Mouse (Mus musculus) heart, embryonic 11.5 days (tissue): ENCODE results near the gene Stat2. TPM values are rescaled to one million over a fixed set of nuclear protein-coding genes. Genes with fewer than 3 reads are reported as not detected.
A peak's percentile ranks its signal among the peaks of the same experiment; 100 is the strongest.

Experiments used
- ATAC-seq: fragments of 200-750 bp; cut with Nextera tagmentation; replicated peaks from 2 replicates; pipeline ENCODE4 v1.8.0; 2017; ENCODE audit warnings: moderate library complexity; ENCODE audit not compliant: insufficient number of reproducible peaks, low FRiP score, low TSS enrichment
- H3K27ac ChIP-seq: fragments of 300-500 bp; sonication (generic); 2 replicates; pipeline ENCODE4 v1.5.1; 2014; ENCODE audit warnings: mild to moderate bottlenecking, low read depth, low read length
- H3K27me3 ChIP-seq: fragments of 300-500 bp; sonication (generic); 2 replicates; pipeline ENCODE4 v1.6.1; 2014; ENCODE audit warnings: mild to moderate bottlenecking, low read length, mixed read lengths; ENCODE audit not compliant: control insufficient read depth, insufficient read depth
- H3K36me3 ChIP-seq: fragments of 300-500 bp; sonication (generic); 2 replicates; pipeline ENCODE4 v1.6.1; 2014; ENCODE audit warnings: mild to moderate bottlenecking, low read length, moderate library complexity, mixed read lengths; ENCODE audit not compliant: control insufficient read depth, insufficient read depth
- H3K4me1 ChIP-seq: fragments of 300-500 bp; sonication (generic); 2 replicates; pipeline ENCODE4 v1.6.1; 2014; ENCODE audit warnings: low read length; ENCODE audit not compliant: control insufficient read depth, insufficient read depth
- H3K4me2 ChIP-seq: fragments of 300-500 bp; sonication (generic); 2 replicates; pipeline ENCODE4 v1.6.1; 2014; ENCODE audit warnings: mild to moderate bottlenecking, moderate library complexity
- H3K4me3 ChIP-seq: fragments of 300-500 bp; sonication (generic); 2 replicates; pipeline ENCODE4 v1.5.1; 2014; ENCODE audit warnings: low read depth, low read length
- H3K9ac ChIP-seq: fragments of 300-500 bp; sonication (generic); 2 replicates; pipeline ENCODE4 v1.6.1; 2014; ENCODE audit warnings: mild to moderate bottlenecking, low read depth, low read length, moderate library complexity
- H3K9me3 ChIP-seq: fragments of 300-500 bp; sonication (generic); replicated peaks from 2 replicates; pipeline ENCODE4 v1.6.1; 2016; ENCODE audit warnings: low read length; ENCODE audit not compliant: control insufficient read depth
- WGBS: fragments of 180-500 bp; shearing (Covaris S2); extraction: QIAGEN DNeasy Blood & Tissue Kit; methylation state at CpG from one replicate; pipeline ENCODE4 v1.1.7; 2014; ENCODE audit not compliant: insufficient replicate concordance; 5-methylcytosine and 5-hydroxymethylcytosine counted together
- polyA plus RNA-seq: library from polyadenylated mRNA; unstranded; fragments of >200 nt; fragmentation: Nextera tagmentation; extraction: Ambion mirVana; gene quantifications from 2 replicates; pipeline ENCODE4 v1.2.1, GENCODE M21; 2014

The Stat2 gene
- polyA plus RNA-seq, 1 experiment from 2014 or later, result 8.6 TPM

- Histone ChIP-seq H3K4me3 (peak within 1 kb of the TSS; percentile 83), H3K9me3 (no peaks in the 10 kb centered on the region), H3K27me3 (no peaks in the 10 kb centered on the region), H3K9ac (peak within 1 kb of the TSS; percentile 95), H3K4me1 (peaks cover 9% of the 10 kb centered on the region), H3K27ac (peak within 1 kb of the TSS; percentile 88), H3K4me2 (peak within 1 kb of the TSS; percentile 70), H3K36me3 (no peaks in the 10 kb centered on the region)
- under 1% methylated on average over 55 of the region's 58 CpGs for WGBS
- ATAC-seq, result peak; percentile 92
These were observed 38.5 kb upstream of the Stat2 start, which contains the start of gene Timeless for GRCm38 (mm10) chr10:128231697-128232419. Timeless (plus strand) TSS chr10:128232065.

- peak overlapping the region; percentile 70 for H3K4me2 ChIP-seq
- peak overlapping the region; percentile 83 for H3K4me3 ChIP-seq
- WGBS, result under 1% methylated on average over 14 of the region's 14 CpGs
- no peaks in the 10 kb centered on the region for H3K9me3 ChIP-seq
- H3K27ac ChIP-seq, result peak overlapping the region; percentile 88
- H3K9ac ChIP-seq, result peak overlapping the region; percentile 95
- no peaks in the 10 kb centered on the region for H3K36me3 ChIP-seq
- peaks cover 9% of the 10 kb centered on the region for H3K4me1 ChIP-seq
- ATAC-seq, result peak; percentile 33
- no peaks in the 10 kb centered on the region for H3K27me3 ChIP-seq
These were observed 37.9 kb upstream of the Stat2 start for GRCm38 (mm10) chr10:128232420-128232985.

DNA sequence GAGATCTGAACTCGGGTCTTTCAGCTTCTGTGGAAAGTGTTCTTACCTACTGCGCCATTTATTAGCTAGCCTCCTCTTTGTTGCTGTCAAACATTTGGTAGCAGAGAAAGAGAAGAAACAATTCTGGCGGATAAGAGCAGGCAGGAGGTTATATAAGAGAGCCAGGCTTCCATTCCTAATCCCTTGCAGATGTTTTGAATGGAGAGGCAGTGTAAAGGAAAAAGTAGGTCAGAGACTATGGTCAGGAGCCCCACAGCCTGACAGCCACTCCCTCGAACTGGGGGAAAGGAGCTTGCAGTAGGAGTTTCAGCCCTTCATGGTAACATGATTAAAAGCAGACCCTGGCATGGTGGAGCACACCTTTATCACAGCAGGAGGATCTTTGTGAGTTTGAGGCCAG is 34.0 kb upstream of the Stat2 start:
- peaks cover 5% of the 10 kb centered on the region for H3K36me3 ChIP-seq
- no peak overlapping the region for H3K9ac ChIP-seq
- no peak overlapping the region for H3K27ac ChIP-seq
- peaks cover 3% of the 10 kb centered on the region; the same call in 1 of the 2 replicates for H3K4me1 ChIP-seq
- ATAC-seq, result no peak
- H3K27me3 ChIP-seq, result no peaks in the 10 kb centered on the region
- 71% methylated on average over 4 of the region's 4 CpGs for WGBS
- no peaks in the 10 kb centered on the region for H3K9me3 ChIP-seq
- no peak overlapping the region for H3K4me2 ChIP-seq
- H3K4me3 ChIP-seq, result no peak overlapping the region

- Histone ChIP-seq H3K9me3 (no peaks in the 10 kb centered on the region), H3K27me3 (no peaks in the 10 kb centered on the region), H3K27ac (no peak overlapping the region), H3K4me2 (no peak overlapping the region), H3K4me1 (peaks cover 3% of the 10 kb centered on the region; the same call in 1 of the 2 replicates), H3K36me3 (peaks cover 10% of the 10 kb centered on the region), H3K4me3 (no peak overlapping the region), H3K9ac (no peak overlapping the region)
- 79% methylated on average over 15 of the region's 15 CpGs for WGBS
- ATAC-seq, result no peak
These were observed 32.4 kb upstream of the Stat2 start for GRCm38 (mm10) chr10:128237807-128238480.

- 82% methylated on average over 4 of the region's 4 CpGs for WGBS
- ATAC-seq, result no peak
These were observed 31.2 kb upstream of the Stat2 start for GRCm38 (mm10) chr10:128239140-128239539.

DNA sequence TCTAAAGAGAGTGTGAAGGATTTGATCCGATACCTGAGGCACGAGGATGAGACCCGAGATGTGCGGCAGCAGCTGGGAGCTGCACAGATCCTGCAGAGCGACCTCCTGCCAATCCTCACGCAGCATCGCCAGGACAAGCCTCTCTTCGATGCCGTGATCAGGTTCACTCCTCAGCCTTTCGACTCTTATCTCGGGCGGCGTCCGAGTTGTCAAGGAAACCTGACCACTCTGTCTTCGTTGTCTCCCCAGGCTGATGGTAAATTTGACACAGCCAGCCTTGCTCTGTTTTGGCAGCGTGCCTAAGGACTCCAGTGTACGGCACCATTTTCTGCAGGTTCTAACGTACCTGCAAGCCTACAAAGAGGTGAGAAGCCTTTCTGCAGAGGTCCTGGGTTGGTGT is 30.2 kb upstream of the Stat2 start:
- H3K36me3 ChIP-seq, result peaks cover 29% of the 10 kb centered on the region
- no peak overlapping the region for H3K9ac ChIP-seq
- H3K4me3 ChIP-seq, result no peak overlapping the region
- no peak overlapping the region for H3K4me2 ChIP-seq
- no peak overlapping the region for H3K27ac ChIP-seq
- H3K4me1 ChIP-seq, result no peaks in the 10 kb centered on the region
- no peaks in the 10 kb centered on the region for H3K27me3 ChIP-seq
- H3K9me3 ChIP-seq, result no peaks in the 10 kb centered on the region
- ATAC-seq, result no peak
- WGBS, result 63% methylated on average over 18 of the region's 18 CpGs

More at GRCm38 (mm10) chr10:128239140-128239539, 31.2 kb upstream of the Stat2 start:
- Histone ChIP-seq H3K36me3 (peaks cover 20% of the 10 kb centered on the region), H3K4me3 (no peak overlapping the region), H3K9me3 (no peaks in the 10 kb centered on the region), H3K4me1 (no peaks in the 10 kb centered on the region), H3K27me3 (no peaks in the 10 kb centered on the region), H3K27ac (no peak overlapping the region), H3K9ac (no peak overlapping the region), H3K4me2 (no peak overlapping the region)

- WGBS, result 94% methylated on average over 8 of the region's 8 CpGs
- Histone ChIP-seq H3K27ac (no peak overlapping the region), H3K4me2 (no peak overlapping the region), H3K27me3 (no peaks in the 10 kb centered on the region), H3K9ac (no peak overlapping the region), H3K36me3 (peaks cover 41% of the 10 kb centered on the region), H3K9me3 (no peaks in the 10 kb centered on the region), H3K4me1 (no peaks in the 10 kb centered on the region), H3K4me3 (no peak overlapping the region)
- ATAC-seq, result no peak
These were observed 27.1 kb upstream of the Stat2 start for GRCm38 (mm10) chr10:128243252-128243651.

DNA sequence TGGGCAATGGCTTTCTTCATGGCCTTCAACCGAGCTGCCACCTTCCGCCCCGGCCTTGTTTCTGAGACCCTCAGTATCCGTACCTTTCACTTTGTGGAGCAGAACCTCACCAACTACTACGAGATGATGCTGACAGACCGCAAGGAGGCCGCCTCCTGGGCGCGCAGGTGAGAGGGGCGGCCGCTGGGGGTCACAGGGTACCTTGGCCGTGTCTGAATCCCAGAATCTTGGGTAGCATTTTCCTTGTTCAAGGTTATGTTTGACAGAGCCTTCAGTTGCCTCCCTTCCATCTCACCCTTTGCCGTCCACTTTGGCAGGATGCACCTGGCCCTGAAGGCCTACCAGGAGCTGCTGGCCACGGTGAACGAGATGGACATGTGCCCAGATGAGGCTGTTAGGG is 26.2 kb upstream of the Stat2 start:
- H3K27ac ChIP-seq, result no peak overlapping the region
- H3K27me3 ChIP-seq, result no peaks in the 10 kb centered on the region
- H3K4me2 ChIP-seq, result no peak overlapping the region
- H3K9ac ChIP-seq, result no peak overlapping the region
- H3K9me3 ChIP-seq, result no peaks in the 10 kb centered on the region
- 93% methylated on average over 15 of the region's 15 CpGs for WGBS
- H3K36me3 ChIP-seq, result peaks cover 45% of the 10 kb centered on the region
- H3K4me3 ChIP-seq, result no peak overlapping the region
- no peaks in the 10 kb centered on the region for H3K4me1 ChIP-seq
- no peak for ATAC-seq
